Mouse (Mus musculus) cerebellum, adult (tissue): ENCODE measurements around the gene Cdkn1b.
A peak's percentile ranks its signal among the peaks of the same experiment; 100 is the strongest.

ENCODE experiments used
- ATAC-seq: cut with Nextera tagmentation; 2 replicates; pipeline ENCODE4 v1.9.2; 2017; ENCODE audit warnings: mild to moderate bottlenecking, moderate library complexity, mixed read lengths; ENCODE audit not compliant: insufficient number of reproducible peaks, low FRiP score, low TSS enrichment

The Cdkn1b gene

GRCm38 (mm10) chr6:134920190-134921013 is at the start of gene Cdkn1b:
Gene Cdkn1b, plus strand, starts transcription at chr6:134920401.
- peak; percentile 89 for ATAC-seq

GRCm38 (mm10) chr6:134870887-134871286 is 49.3 kb upstream of the Cdkn1b start:
- ATAC-seq, result no peak

GRCm38 (mm10) chr6:134872236-134872635 is 48.0 kb upstream of the Cdkn1b start:
- ATAC-seq, result no peak

GRCm38 (mm10) chr6:134873018-134873417 is 47.2 kb upstream of the Cdkn1b start:
- ATAC-seq, result no peak

GRCm38 (mm10) chr6:134876795-134877194 is 43.4 kb upstream of the Cdkn1b start:
- ATAC-seq, result no peak

GRCm38 (mm10) chr6:134877276-134877675 is 42.9 kb upstream of the Cdkn1b start:
- ATAC-seq, result no peak

- ATAC-seq, result peak; percentile 68; the same call in 1 of the 2 replicates
These were observed 42.3 kb upstream of the Cdkn1b start for GRCm38 (mm10) chr6:134877892-134878291.

- ATAC-seq, result no peak
These were observed 40.6 kb upstream of the Cdkn1b start for GRCm38 (mm10) chr6:134879556-134879955.

GRCm38 (mm10) chr6:134880046-134880445 is 40.2 kb upstream of the Cdkn1b start:
- no peak for ATAC-seq

GRCm38 (mm10) chr6:134883661-134884060 is 36.5 kb upstream of the Cdkn1b start:
- ATAC-seq, result no peak

- no peak for ATAC-seq
These were observed 34.7 kb upstream of the Cdkn1b start for GRCm38 (mm10) chr6:134885515-134885914.

GRCm38 (mm10) chr6:134886475-134886874 is 33.7 kb upstream of the Cdkn1b start:
- ATAC-seq, result no peak

GRCm38 (mm10) chr6:134887008-134887407 is 33.2 kb upstream of the Cdkn1b start:
- peak; percentile 49 for ATAC-seq

- ATAC-seq, result peak; percentile 80
These were observed 32.3 kb upstream of the Cdkn1b start for GRCm38 (mm10) chr6:134887711-134888449.

- no peak for ATAC-seq
These were observed 31.6 kb upstream of the Cdkn1b start for GRCm38 (mm10) chr6:134888563-134889017.

- ATAC-seq, result no peak
These were observed 30.4 kb upstream of the Cdkn1b start for GRCm38 (mm10) chr6:134889763-134890162.

- ATAC-seq, result no peak
These were observed 29.8 kb upstream of the Cdkn1b start for GRCm38 (mm10) chr6:134890436-134890835.

GRCm38 (mm10) chr6:134896570-134897436 is 23.4 kb upstream of the Cdkn1b start:
- ATAC-seq, result no peak

GRCm38 (mm10) chr6:134897443-134898094 is 22.6 kb upstream of the Cdkn1b start:
- peak; percentile 89 for ATAC-seq
